Mouse (Mus musculus): ENCODE measurements around the gene Cxcr4. TPM values are rescaled to one million over a fixed set of nuclear protein-coding genes. Genes with fewer than 3 reads are reported as not detected.

The Cxcr4 gene
- 20.0 and 20.2 TPM in 2 replicates for polyA plus RNA-seq (2012; rRNA removed)

DNA sequence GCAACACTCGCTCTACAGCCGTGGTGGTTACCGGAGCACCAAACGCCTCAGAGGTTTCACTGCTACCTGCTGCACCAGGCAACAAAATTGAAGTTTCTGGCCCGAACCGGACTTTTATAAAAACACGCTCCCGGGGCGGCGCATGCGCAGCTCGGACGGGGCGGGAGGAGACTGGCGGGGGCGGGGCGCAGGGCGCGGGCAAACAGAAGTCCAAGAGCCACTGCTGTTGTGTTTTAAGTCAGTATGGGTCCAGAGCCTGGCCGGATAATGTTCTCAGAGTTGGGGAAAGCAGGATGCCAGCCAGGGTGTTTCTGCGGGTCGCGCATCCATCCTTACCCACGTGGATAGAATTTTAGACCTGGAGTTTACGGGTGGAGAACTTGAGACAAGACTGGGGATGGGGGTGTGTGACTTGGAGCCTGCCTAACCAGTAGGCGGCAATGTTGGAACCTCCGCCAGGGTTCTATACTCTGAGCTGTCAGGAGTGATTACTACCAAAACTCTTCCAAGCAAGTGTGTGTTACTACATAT, at the start of gene Cxcr4:
Cxcr4 (minus strand) TSS at position 83 of the 531 bp plus-strand sequence.

Other genes starting within 250 kb of the Cxcr4 start
- 7.9 and 10.1 TPM in 2 replicates for gene Mcm6, start 232.6 kb downstream of the Cxcr4 start, polyA plus RNA-seq (2012; rRNA removed)
- gene Dars, start 174.9 kb downstream of the Cxcr4 start, polyA plus RNA-seq (2012; rRNA removed), result 7.0 TPM in 2 replicates

Measured in colon, adult 2 months (tissue).